Mouse (Mus musculus) spleen, adult 2 months (tissue): ENCODE measurements around the gene Bpnt1.

Experiments
- CTCF ChIP-seq: fragments of 200-500 bp; IDR thresholded peaks from 2 replicates; pipeline ENCODE4 v1.5.1; 2011; ENCODE audit warnings: mild to moderate bottlenecking, inconsistent platforms; ENCODE audit not compliant: insufficient read depth, insufficient read length, insufficient replicate concordance; ENCODE audit errors: extremely low read depth
- POLR2A ChIP-seq: fragments of 200-500 bp; IDR thresholded peaks from 2 replicates; pipeline ENCODE4 v1.6.1; 2011; ENCODE audit warnings: low read depth, low read length, inconsistent platforms

DNA sequence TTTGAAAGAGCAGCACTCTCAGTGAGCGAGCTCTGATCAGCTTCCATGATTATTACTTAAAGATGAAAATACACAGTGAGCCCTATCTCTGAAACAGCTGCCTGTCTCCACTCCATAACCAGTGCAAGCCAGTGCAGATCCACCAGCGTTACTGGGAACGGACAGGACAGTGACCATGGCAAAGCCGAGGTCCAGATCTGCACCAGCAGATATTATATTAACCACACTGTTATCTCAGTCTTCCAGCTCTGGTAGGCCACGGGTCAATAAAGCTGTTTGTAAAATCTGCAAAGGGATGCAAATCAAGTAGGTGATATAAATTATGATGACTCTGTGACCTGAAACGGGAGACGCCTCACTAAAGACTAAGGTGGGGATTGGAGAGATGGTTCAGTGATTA lies 24.3 kb upstream of the Bpnt1 start:
- TF ChIP-seq CTCF, result no peak
- no peak for TF ChIP-seq POLR2A
